Mouse (Mus musculus) heart, postnatal 0 days (tissue): ENCODE data around the gene Lrrc8b. TPM values are rescaled to one million over a fixed set of nuclear protein-coding genes. Genes with fewer than 3 reads are reported as not detected.

Experiments
- ATAC-seq: fragments of 200-750 bp; cut with Nextera tagmentation; 2 replicates; pipeline ENCODE4 v1.8.0; 2017; ENCODE audit warnings: low read depth, moderate number of reproducible peaks, moderate library complexity; ENCODE audit not compliant: insufficient read depth
- DNase-seq: peaks from one replicate; pipeline ENCODE4 v3.0.0-alpha.2; 2016; ENCODE audit warnings: low spot score
- H3K27ac ChIP-seq: fragments of 300-500 bp; sonication (generic); 2 replicates; pipeline ENCODE4 v1.5.1; 2014; ENCODE audit warnings: low read depth, mild to moderate bottlenecking
- H3K27me3 ChIP-seq: fragments of 300-500 bp; sonication (generic); 2 replicates; pipeline ENCODE4 v1.6.1; 2014; ENCODE audit warnings: low read length, mixed read lengths; ENCODE audit not compliant: control insufficient read depth, insufficient read depth
- H3K36me3 ChIP-seq: fragments of 300-500 bp; sonication (generic); replicated peaks from 2 replicates; pipeline ENCODE4 v1.6.1; 2014; ENCODE audit warnings: low read length, mixed read lengths; ENCODE audit not compliant: control insufficient read depth, insufficient read depth
- H3K4me1 ChIP-seq: fragments of 300-500 bp; sonication (generic); 2 replicates; pipeline ENCODE4 v1.6.1; 2014; ENCODE audit warnings: antibody characterized with exemption; ENCODE audit not compliant: control insufficient read depth, insufficient read depth
- H3K4me2 ChIP-seq: fragments of 300-500 bp; sonication (generic); 2 replicates; pipeline ENCODE4 v1.6.1; 2014; ENCODE audit warnings: low read depth, mild to moderate bottlenecking, low read length, moderate library complexity
- H3K4me3 ChIP-seq: fragments of 300-500 bp; sonication (generic); 2 replicates; pipeline ENCODE4 v1.5.1; 2014; ENCODE audit warnings: low read depth, low read length
- H3K9ac ChIP-seq: fragments of 300-500 bp; sonication (generic); replicated peaks from 2 replicates; pipeline ENCODE4 v1.6.1; 2014; ENCODE audit warnings: low read depth, low read length, mixed read lengths
- H3K9me3 ChIP-seq: fragments of 300-500 bp; sonication (generic); replicated peaks from 2 replicates; pipeline ENCODE4 v1.6.1; 2016; ENCODE audit warnings: low read length; ENCODE audit not compliant: control insufficient read depth
- CTCF ChIP-seq: IDR thresholded peaks from 2 replicates; pipeline ENCODE4 v1.5.1; 2016; ENCODE audit warnings: antibody characterized with exemption, control low read depth, low read depth
- EP300 ChIP-seq: IDR thresholded peaks from 2 replicates; pipeline ENCODE4 v1.6.1; 2016; ENCODE audit warnings: antibody characterized with exemption, low read depth
- WGBS: fragments of 180-500 bp; shearing (Covaris S2); extraction: QIAGEN DNeasy Blood & Tissue Kit; methylation state at CpG from one replicate; pipeline ENCODE4 v1.1.7; 2014; 5-methylcytosine and 5-hydroxymethylcytosine counted together
- polyA plus RNA-seq: library from polyadenylated mRNA; unstranded; fragments of >200 nt; fragmentation: Nextera tagmentation; extraction: Ambion mirVana; gene quantifications from 2 replicates; pipeline ENCODE4 v1.2.1, GENCODE M21; 2015
- total RNA-seq: library from RNA; depleted of rRNA; stranded (reverse); fragments of >200 nt; gene quantifications from 2 replicates; pipeline ENCODE4 v1.2.3, GENCODE M21; 2014; ENCODE audit warnings: low replicate concordance

The Lrrc8b gene
- total and polyA plus RNA-seq, 2 experiments from 2014 or later = 2.6 to 4.8 TPM

DNA sequence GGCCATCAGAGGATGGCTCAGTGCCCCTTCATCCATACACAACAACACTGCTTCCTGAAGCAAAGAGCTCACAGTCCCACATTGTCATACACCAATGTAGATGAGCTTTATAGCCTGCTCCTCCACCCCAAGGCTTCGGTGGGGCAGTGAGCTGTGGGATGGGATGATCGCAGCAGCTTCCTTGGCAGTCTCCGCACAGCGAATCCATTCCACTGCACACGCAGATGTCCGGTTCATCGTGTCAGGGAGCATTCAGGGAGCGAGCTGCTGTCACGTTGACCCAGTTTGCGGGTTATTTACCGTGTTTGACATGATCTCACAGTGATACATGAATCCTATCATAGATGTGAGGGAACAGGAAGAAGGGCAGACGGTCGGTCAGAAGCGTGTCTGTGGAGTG is 69.3 kb downstream of the Lrrc8b start:
- peaks cover 21% of the 10 kb centered on the region for H3K36me3 ChIP-seq
- H3K9ac ChIP-seq = no peak overlapping the region
- no peak overlapping the region for H3K27ac ChIP-seq
- 93% methylated on average over 14 of the region's 14 CpGs for WGBS
- TF ChIP-seq EP300 = no peak
- no peak for TF ChIP-seq CTCF
- no peak overlapping the region for H3K4me2 ChIP-seq
- no peak overlapping the region for H3K4me3 ChIP-seq
- no peaks in the 10 kb centered on the region for H3K27me3 ChIP-seq
- no peaks in the 10 kb centered on the region for H3K4me1 ChIP-seq
- no peaks in the 10 kb centered on the region for H3K9me3 ChIP-seq
- DNase-seq (no peak), ATAC-seq (no peak)

DNA sequence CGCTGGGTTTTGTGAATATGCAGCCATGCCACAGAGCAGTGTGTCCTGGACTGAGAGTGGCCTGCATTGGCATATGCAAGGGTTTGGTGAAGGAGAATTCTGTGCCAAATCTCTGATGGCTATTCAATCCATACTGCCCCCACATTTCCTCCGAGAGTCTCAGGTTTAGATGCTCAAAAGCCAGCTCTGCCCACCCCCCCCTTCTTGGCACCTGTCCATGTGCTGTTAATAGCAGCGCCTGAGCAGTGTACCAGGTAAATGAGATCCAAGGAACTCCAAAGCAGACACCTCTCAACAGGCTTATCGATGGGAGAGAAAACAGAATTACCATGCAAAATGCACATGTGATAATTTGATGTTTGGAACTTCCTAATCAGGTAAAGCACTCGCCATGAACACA is 74.6 kb downstream of the Lrrc8b start:
- Histone ChIP-seq H3K36me3 (no peaks in the 10 kb centered on the region; the same call in 1 of the 2 replicates), H3K4me3 (no peak overlapping the region), H3K9ac (no peak overlapping the region), H3K9me3 (no peaks in the 10 kb centered on the region), H3K27me3 (no peaks in the 10 kb centered on the region), H3K27ac (no peak overlapping the region), H3K4me2 (no peak overlapping the region), H3K4me1 (no peaks in the 10 kb centered on the region)
- no peak for TF ChIP-seq CTCF
- 77% methylated on average over 5 of the region's 5 CpGs for whole genome bisulfite sequencing
- DNase-seq (no peak), ATAC-seq (no peak)

DNA sequence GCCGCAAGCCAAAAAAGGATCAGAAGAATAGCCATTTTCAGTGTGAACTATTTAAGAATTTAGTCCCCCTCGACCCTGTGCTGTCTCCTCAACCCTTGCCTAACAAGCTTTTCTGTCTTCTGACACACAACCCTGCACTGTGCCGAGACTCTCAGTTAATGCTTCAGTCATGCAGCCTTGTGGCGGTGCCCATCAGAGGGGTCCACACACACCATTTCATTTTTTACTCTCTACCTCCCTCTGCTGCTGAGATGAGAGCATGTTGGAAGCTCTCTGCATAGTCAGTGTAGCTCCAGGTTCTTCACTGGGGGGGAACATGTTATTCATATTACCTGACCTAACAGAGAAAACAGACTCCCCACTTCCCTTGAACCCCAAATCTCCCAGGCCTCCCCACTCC is 75.8 kb downstream of the Lrrc8b start:
- Histone ChIP-seq H3K4me2 (no peak overlapping the region), H3K4me3 (no peak overlapping the region), H3K4me1 (0 out of 2 replicates have a peak, but pooled peaks cover 5% of the 10 kb centered on the region), H3K36me3 (no peaks in the 10 kb centered on the region), H3K27me3 (no peaks in the 10 kb centered on the region), H3K9ac (no peak overlapping the region), H3K9me3 (no peaks in the 10 kb centered on the region), H3K27ac (no peak overlapping the region)
- DNase-seq (no peak), ATAC-seq (0 out of 2 replicates have a peak, but pooled peaks have one; percentile 47)
- 53% methylated on average over 4 of the region's 4 CpGs for WGBS
- peak; percentile 58 for TF ChIP-seq CTCF
- TF ChIP-seq EP300 = no peak

DNA sequence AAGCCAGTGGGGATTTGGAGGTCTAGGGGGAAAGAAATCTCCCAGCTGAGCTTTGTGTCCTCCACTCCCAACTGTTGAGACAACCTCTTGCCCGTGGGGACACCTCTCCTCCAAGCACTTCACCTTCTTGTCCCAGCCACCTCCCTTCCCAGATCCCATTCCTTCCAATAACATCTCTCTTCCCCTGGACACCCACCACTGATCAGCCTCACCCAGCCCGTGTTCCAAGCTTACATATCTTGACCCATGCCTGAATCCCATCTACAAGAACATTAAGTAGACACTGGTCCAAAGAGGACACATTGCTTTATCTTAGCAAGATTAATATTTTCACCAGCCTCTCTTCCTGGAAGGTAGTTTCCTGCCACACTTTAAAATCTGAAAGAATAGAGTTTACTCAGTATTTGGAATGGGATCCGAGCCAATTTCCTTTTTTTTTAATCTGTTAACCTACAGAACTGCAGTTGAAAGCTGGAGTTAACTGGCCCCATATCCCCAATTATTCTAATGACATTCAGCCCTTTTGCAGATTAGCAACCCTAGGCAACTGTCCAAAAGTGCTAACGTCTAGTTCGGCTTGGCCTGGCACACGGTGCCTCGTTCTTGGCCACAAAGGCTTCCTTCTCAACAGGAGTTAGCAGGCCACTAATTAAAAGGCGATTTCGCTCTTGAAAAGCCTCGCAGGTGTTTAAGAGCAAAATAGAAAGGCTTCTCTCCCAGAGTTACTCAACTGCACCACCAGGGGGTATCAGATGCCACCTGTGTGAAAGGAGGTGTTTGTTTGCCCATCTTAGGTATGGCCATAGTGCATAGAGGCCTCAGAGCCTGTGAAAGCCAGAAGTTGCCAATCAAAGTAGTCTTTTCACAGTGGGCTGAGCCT is 77.0 kb downstream of the Lrrc8b start:
- Histone ChIP-seq H3K9me3 (no peaks in the 10 kb centered on the region), H3K9ac (no peak overlapping the region), H3K36me3 (no peaks in the 10 kb centered on the region), H3K27ac (no peak overlapping the region), H3K27me3 (no peaks in the 10 kb centered on the region), H3K4me1 (0 out of 2 replicates have a peak, but pooled peaks cover 5% of the 10 kb centered on the region), H3K4me3 (no peak overlapping the region), H3K4me2 (no peak overlapping the region)
- ATAC-seq = no peak
- TF ChIP-seq EP300 (no peak), CTCF (peak; percentile 62)
- no peak for DNase-seq
- 33% methylated on average over 10 of the region's 10 CpGs for whole genome bisulfite sequencing

DNA sequence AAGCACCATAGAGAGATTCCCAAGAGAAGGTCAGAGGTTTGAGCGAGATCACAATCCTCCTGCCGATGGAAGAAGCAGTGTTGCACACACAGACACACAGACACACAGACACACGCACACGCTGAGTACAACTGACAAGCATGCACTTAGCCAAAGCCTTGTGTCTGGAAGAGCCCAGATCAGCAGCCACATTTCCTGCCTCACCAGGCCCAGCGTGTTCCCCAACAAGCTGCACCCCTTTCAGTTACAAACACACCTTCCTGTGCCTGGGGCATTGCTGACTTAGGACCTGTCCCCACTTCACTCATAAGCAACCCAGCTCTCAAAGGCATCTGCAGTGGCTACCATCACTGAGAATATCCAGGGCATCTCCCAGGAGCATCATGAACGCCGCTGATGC is 77.8 kb downstream of the Lrrc8b start:
- WGBS = 85% methylated on average over 7 of the region's 7 CpGs

More for the DNA sequence above, 77.8 kb downstream of the Lrrc8b start:
- Histone ChIP-seq H3K36me3 (no peaks in the 10 kb centered on the region), H3K4me2 (no peak overlapping the region), H3K9me3 (no peaks in the 10 kb centered on the region), H3K27me3 (no peaks in the 10 kb centered on the region), H3K4me3 (no peak overlapping the region), H3K9ac (no peak overlapping the region), H3K27ac (no peak overlapping the region), H3K4me1 (0 out of 2 replicates have a peak, but pooled peaks cover 5% of the 10 kb centered on the region)
- no peak for ATAC-seq
- DNase-seq = no peak
- TF ChIP-seq EP300 (no peak), CTCF (no peak)
